Mouse (Mus musculus) bone marrow, adult 2 months (tissue): ENCODE results near the gene Fry. TPM values are rescaled to one million over a fixed set of nuclear protein-coding genes. Genes with fewer than 3 reads are reported as not detected.
"Not testable (repeated sequence)": the region's sequence is repeated elsewhere in the genome, so short reads cannot be mapped to it uniquely, and the experiment has no call there.

Source experiments
- H3K27ac ChIP-seq: fragments of 200-500 bp; 2 replicates; pipeline ENCODE4 v1.5.1; 2012; ENCODE audit warnings: low read depth, mild to moderate bottlenecking, control low read depth, inconsistent platforms, low read length; ENCODE audit not compliant: control insufficient read depth, poor library complexity, insufficient read depth
- H3K4me1 ChIP-seq: fragments of 200-500 bp; 2 replicates; pipeline ENCODE4 v1.6.1; 2011; ENCODE audit warnings: low read length; ENCODE audit not compliant: control insufficient read depth, insufficient read depth
- H3K4me3 ChIP-seq: fragments of 200-500 bp; replicated peaks from 2 replicates; pipeline ENCODE3; 2011; ENCODE audit warnings: mild to moderate bottlenecking, low read depth, low read length, control low read depth; ENCODE audit not compliant: control insufficient read depth
- CTCF ChIP-seq: fragments of 200-500 bp; IDR thresholded peaks from 2 replicates; pipeline ENCODE4 v1.5.1; 2011; ENCODE audit warnings: low read length, control low read depth; ENCODE audit not compliant: control insufficient read depth, insufficient read depth
- POLR2A ChIP-seq: fragments of 200-500 bp; IDR thresholded peaks from 2 replicates; pipeline ENCODE4 v1.6.1; 2011; ENCODE audit warnings: low read depth, mild to moderate bottlenecking, control low read depth, low read length, borderline replicate concordance; ENCODE audit not compliant: control insufficient read depth
- WGBS: fragments of 180-500 bp; shearing (Covaris S2); methylation state at CpG from one replicate; pipeline ENCODE4 v1.1.7; 2018; 5-methylcytosine and 5-hydroxymethylcytosine counted together
- polyA plus RNA-seq: library from polyadenylated mRNA; stranded (reverse); fragments of >200 nt; gene quantifications from 2 replicates; pipeline ENCODE4 v1.2.4, GENCODE M21; 2011; ENCODE audit warnings: low replicate concordance; ENCODE audit not compliant: missing spikeins, insufficient read depth, insufficient read length

Gene Fry
- polyA plus RNA-seq, 1 experiment, result 20.0 TPM

DNA sequence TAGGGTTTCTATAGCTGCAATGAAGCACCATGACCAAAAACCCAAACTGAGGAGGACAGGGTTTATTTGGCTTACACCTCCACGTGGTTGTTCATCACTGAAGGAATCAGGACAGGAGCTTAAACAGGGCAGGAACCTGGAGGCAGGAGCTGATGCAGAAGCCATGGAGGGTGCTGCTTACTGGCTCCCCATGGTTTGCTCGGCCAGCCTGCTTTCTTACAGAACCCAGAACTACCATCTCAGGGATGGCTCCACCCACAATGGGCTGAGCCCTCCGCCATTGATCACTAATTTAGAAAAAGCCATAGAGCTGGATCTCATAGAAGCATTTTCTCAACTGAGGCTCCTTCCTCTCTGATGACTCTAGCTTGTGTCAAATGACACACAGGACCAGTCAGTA, 346.3 kb downstream of the Fry start:
- Histone ChIP-seq H3K27ac (no peak overlapping the region), H3K4me3 (no peak overlapping the region), H3K4me1 (no peaks in the 10 kb centered on the region; the same call in 1 of the 2 replicates)
- whole genome bisulfite sequencing, result 38% methylated on average over 3 of the region's 3 CpGs
- TF ChIP-seq CTCF (no peak), POLR2A (no peak)

DNA sequence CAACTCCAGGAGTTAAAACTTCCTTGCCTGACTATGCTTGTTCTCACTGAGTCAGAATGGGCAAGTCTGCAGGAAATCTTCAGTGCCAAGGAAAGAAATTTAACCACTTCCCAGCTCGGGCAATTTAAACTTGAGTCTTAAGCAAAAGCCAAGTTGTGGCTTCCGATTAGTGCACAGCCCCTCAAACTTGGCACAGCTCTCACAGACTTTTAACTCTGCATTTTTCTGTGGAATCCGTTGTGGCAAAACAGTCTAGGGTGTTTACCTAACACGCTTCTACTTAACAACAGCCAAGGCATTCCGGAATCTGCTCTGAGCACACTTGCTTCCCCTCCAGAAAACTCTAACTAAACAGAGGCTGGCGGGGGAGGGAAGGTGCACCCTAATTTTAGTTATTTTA, 346.8 kb downstream of the Fry start:
- no peaks in the 10 kb centered on the region; the same call in 1 of the 2 replicates for H3K4me1 ChIP-seq
- no peak for TF ChIP-seq POLR2A
- TF ChIP-seq CTCF, result no peak
- H3K27ac ChIP-seq, result no peak overlapping the region
- 13% methylated on average over 6 of the region's 6 CpGs for WGBS
- H3K4me3 ChIP-seq, result no peak overlapping the region

DNA sequence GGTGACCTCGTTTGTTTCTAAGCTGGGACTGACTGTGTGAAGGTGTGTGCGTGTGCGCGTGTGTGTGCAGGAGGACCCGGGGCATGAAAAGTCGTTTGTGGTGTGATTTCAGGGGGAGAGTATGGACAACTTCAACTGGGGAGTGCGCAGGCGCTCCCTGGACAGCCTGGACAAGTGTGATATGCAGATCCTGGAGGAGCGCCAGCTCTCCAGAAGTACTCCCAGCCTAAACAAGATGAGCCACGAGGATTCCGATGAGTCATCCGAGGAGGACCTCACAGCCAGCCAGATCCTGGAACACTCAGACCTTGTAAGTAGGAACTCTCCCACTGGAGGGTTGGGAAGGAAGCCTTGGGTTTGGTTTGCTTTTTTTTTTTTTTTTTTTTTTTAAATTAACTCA, 347.7 kb downstream of the Fry start:
- TF ChIP-seq POLR2A, result no peak
- no peak for TF ChIP-seq CTCF
- Histone ChIP-seq H3K27ac (no peak overlapping the region), H3K4me3 (no peak overlapping the region), H3K4me1 (no peaks in the 10 kb centered on the region; the same call in 1 of the 2 replicates)
- WGBS, result 40% methylated on average over 12 of the region's 12 CpGs

DNA sequence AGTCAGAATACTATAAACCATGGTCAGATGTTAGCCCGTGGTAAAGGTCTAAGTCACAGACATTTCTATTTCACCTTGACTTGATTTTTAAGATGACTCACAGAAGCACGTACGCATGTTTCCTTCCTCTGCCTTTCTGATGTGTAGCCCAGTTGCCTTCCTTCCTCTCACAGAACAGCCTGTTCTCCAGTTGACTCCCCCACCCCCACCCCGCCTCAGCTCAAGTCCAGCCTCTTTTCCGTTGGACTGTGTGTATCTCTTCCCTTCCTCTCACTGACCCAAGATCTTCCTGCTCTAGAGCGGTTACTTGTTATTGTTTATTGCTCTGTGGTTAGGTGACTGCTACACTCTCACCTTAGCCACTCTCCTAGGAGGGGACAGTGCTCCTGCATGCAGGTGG, 350.0 kb downstream of the Fry start:
- no peak overlapping the region for H3K4me3 ChIP-seq
- 4% methylated on average over 6 of the region's 6 CpGs for WGBS
- TF ChIP-seq POLR2A, result no peak
- no peak for TF ChIP-seq CTCF
- no peaks in the 10 kb centered on the region; the same call in 1 of the 2 replicates for H3K4me1 ChIP-seq
- no peak overlapping the region for H3K27ac ChIP-seq

DNA sequence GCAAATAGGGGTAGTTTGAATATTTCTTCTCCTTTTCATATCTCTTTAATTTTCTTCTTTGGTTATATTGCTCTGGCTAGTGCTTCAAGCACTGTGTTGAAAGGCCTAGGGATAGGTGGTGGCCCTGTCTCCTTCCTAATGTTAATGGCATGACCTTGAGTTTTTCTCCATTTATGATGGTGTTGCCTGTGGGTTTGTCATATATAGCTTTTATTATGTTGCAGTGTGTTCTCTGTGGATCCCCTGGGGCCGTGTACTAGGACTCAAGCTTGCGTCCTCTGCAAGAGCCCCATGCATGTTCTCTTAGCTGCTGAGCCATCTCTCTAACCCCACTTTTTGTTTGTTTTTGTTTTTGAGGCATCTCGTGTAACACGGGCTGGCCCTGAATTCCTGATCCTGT, 358.9 kb downstream of the Fry start:
- 82% methylated on average over 4 of the region's 4 CpGs for WGBS
- H3K27ac ChIP-seq, result no peak overlapping the region
- no peak overlapping the region for H3K4me3 ChIP-seq
- H3K4me1 ChIP-seq, result no peaks in the 10 kb centered on the region
- TF ChIP-seq CTCF, result no peak
- no peak for TF ChIP-seq POLR2A

DNA sequence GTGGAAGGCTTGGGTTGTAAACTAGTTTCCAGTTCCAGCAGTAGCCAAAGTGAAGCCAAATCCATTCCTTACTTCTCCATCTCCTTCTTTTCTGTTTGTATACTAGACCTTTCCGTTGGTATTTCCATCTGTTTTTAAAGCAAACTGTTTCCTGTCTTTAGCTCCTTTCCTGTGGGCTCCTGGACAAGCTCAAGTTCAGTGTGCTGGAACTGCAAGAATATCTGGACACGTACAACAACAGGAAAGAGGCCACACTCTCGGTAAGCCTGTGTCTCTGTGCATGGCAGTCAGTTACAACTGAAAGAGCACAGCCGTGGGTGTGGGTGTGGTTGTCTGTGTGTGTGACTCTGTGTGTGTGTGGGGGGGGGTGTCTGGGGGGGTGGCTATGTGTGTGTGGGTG, 360.2 kb downstream of the Fry start:
- Histone ChIP-seq H3K4me1 (no peaks in the 10 kb centered on the region), H3K4me3 (no peak overlapping the region), H3K27ac (no peak overlapping the region)
- TF ChIP-seq POLR2A, result no peak
- no peak for TF ChIP-seq CTCF
- WGBS, result 32% methylated on average over 4 of the region's 4 CpGs

DNA sequence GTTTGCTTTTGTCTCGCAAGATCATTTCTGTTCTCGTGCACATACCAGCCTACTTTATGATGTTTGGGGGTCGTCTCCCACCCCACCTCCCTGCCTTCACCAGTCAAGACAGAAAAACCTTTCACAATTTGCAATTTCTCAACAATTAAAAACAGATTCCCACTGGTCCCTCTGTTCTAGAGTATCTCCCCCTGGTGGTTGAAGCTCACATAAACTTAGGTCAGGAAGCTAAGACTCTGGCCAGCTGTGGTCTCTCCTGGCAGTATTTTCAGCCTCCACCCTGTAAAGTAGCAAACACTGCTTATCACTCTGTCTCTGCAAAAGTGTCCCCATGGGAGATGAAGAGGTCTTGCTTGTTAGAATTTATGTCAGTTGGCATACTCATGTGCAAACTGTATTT, 366.8 kb downstream of the Fry start:
- Histone ChIP-seq H3K27ac (no peak overlapping the region), H3K4me1 (no peaks in the 10 kb centered on the region), H3K4me3 (no peak overlapping the region)
- WGBS, result 60% methylated on average over 3 of the region's 3 CpGs
- TF ChIP-seq CTCF (no peak), POLR2A (no peak)

DNA sequence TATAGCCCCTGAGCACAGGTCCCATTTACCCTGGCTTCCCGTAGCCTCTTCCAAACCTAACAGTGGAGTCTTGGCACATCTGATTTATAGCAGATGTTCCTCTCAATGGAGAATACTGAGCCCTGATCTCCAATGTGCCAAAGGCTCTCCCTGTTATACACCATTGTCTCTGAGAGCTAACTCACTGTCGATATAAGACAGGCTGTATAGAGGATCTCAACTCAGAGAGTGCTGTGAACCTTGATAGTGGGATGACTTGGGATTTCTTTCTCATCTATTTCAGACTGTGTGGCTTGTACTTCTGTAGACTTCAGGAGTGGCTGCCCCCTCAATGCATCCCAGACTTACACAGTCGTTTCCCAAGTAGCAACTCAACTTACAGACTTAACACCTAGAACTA, 371.8 kb downstream of the Fry start:
- Histone ChIP-seq H3K27ac (no peak overlapping the region), H3K4me1 (no peaks in the 10 kb centered on the region), H3K4me3 (no peak overlapping the region)
- TF ChIP-seq CTCF, result no peak
- TF ChIP-seq POLR2A, result no peak
- 81% methylated on average over 3 of the region's 3 CpGs for WGBS

DNA sequence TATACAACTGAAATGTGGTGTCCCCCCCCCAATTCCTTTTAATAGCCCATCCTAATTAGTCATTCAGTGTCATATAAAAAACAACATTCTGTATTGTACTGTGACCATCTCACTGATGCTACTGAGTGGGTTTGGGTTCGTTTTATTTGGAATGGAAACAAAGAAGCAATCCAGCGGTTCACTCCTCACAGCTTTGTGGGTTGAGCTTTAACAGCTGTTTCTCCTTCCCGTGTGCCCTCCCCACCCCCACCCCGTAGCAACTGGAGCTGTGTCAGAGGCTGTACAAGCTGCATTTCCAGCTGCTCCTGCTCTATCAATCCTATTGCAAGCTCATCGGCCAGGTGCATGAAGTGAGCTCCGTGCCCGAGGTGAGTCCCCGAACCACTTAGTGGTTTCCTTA, 372.4 kb downstream of the Fry start:
- WGBS, result 75% methylated on average over 8 of the region's 8 CpGs

DNA sequence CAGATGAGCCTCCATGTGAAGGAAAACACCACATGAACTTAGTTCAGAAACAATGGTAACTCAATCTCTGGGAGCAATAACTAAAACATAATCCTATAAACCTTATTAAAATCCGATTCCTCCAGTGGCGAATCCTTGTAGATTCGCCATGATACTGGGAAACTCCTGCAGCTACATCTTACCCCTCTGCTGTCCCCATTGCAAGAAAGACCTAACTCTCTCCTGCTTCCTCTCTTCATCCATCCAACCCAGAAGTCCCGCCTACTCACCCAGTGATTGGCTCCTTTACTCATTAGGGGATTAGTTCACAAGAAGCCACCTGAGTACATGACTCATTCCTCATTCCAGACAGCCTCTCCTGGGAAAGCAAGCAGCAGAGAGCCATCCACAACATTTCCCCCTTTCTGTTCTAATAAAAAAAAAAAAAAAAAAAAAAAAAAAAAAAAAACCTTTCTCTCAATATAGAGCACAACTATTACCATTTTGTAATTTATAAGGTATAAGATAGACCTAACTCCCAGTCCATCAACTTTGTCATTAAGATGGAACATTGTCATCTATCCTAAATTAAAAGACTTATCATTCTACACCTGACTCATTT, 373.2 kb downstream of the Fry start:
- H3K27ac ChIP-seq, H3K4me1 ChIP-seq, H3K4me3 ChIP-seq: not testable (repeated sequence)
- WGBS, result 76% methylated on average over 4 of the region's 4 CpGs

More for the DNA sequence above, 372.4 kb downstream of the Fry start:
- Histone ChIP-seq H3K27ac (no peak overlapping the region), H3K4me3 (no peak overlapping the region), H3K4me1 (no peaks in the 10 kb centered on the region)
- no peak for TF ChIP-seq CTCF
- no peak for TF ChIP-seq POLR2A
